Mouse (Mus musculus) left cerebral cortex, postnatal 25 days (tissue): ENCODE data around the gene Atg14. TPM values are rescaled to one million over a fixed set of nuclear protein-coding genes. Genes with fewer than 3 reads are reported as not detected.
"Not testable (repeated sequence)": the region's sequence is repeated elsewhere in the genome, so short reads cannot be mapped to it uniquely, and the experiment has no call there.

Source experiments
- DNase-seq, 2 experiments: peaks; one replicate each; pipeline ENCODE4 v3.0.0; 2022; ENCODE audit warnings: low spot score in 2 of 2, mixed read lengths in 1 of 2
- intact Hi-C: fragments of 180-260 bp; cut with DNase I; formaldehyde crosslinking; loops from one replicate; pipeline ENCODE4 v1.15.1; 2025
- total RNA-seq, 2 experiments: library from RNA; stranded (reverse); gene quantifications; 2 replicates each; pipeline ENCODE4 v1.2.3; 2021

Gene Atg14
- total RNA-seq = 10 to 100 TPM; 19.4 to 19.8 TPM

DNA sequence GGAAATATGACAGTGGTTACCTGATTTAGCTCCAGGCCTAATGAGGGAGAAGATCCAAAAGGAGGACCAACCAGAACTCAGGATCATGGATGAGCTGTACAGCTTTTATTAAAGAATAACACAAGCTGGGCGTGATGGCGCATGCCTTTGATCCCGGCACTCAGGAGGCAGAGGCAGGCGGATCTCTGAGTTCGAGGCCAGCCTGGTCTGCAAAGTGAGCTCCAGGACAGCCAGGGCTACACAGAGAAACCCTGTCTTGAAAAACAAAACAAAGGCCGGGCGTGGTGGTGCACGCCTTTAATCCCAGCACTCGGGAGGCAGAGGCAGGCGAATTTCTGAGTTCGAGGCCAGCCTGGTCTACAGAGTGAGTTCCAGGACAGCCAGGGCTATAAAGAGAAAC is at the start of gene Atg14:
TSS of gene Atg14 (minus strand) at position 101 of the 400 bp plus-strand sequence.
- intact Hi-C loops, DNase-seq: not testable (repeated sequence)

DNA sequence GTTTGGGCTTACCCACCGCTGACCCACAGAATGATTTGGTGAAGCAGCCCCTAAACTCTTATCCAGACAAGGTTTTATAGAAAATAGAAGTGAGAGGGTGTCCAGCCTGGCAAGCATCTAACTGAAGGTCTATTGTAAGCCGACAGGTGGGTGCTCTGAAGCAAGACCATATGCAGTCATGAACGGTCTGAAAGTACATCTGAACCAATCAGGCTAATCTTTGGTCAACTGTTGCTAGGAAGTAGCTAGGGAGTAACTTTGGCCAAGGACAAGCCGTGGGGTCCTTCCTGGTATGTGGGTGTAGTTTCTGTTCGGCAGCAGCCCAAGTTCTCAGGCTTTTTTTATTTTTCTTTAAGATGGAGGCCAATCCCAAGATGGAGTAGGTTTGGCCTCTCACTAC is 48.4 kb upstream of the Atg14 start:
- DNase-seq = no peak
- intact Hi-C loops = no loop called here

DNA sequence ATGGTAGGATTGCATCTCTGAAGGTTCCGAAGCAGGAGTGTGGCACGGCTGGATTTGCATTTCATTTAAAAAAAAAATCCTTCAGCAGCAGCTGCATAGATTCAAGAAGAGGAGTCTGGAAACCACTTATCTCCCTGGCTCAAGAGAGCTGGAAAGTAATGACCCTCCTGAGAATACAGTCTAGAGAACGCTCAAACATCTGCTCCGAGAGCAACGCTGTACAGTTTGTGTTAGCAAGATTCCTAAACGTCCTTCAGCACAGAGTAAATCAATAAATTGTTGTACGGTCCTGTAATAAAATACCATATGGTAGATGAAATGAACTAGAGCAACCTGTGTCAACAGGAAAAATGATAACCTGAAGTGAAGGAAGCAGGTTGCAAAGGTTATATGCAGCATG is 42.8 kb upstream of the Atg14 start:
- intact Hi-C loops = no loop called here

DNA sequence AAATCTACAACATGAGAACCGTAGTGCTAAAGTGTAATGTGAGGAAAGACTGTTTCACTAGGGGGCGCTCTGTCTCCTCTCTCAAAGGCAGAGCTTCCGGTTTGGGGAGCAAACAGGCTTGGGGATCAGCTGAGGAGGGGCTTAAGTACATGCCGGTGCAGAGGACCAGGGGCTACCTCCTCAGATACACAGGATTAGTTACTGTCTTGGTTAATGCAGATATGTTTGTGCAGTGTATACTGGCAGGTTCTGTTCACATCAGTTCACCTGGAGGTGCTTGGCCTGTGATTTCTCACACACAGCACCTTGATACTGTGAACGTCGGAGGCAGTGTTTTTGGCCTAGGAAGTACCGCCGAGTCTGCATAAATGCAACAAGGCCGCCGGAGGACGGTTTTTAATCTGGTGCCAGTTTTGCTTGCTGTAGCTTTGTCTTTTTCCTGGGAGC is 27.5 kb upstream of the Atg14 start:
- intact Hi-C loops = loop anchor here (5.0 kb wide), 2 partner anchors 49 to 104 kb away; partner anchors contain the start of gene Ktn1
- DNase-seq = peak; percentile 68 to 81

More for the DNA sequence above, 42.8 kb upstream of the Atg14 start:
- DNase-seq = no peak

DNA sequence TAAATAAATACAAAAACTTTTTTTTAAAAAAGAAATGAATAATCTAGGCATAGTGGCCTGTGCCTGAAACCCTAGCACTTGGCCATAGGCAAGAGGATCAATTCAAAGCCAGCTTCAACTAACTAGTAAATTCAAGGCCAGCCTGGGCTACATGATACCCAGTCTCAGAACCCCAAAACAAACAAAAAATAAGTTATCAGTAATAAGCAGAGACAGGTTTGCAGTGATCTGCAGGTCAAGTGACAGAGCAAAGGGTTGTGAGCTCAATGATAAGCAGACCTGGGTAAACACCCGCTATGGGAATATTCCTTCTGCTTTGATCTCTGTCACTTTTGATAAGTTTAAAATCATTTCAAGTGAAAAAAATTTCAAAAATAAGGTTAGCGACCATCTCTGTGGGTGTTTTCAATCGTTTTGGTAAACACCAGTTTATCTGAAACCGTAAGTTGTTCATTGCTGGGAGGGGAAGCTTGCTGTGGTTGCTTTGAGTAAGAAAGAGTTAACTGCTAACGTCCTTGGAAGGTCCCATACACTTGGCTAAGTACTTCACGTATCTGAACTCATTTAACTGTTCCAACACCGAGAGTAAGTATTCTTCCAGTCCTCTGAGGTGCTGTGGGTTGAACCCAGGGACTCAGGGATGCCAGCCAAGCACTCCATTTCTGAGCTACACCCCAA is 24.1 kb upstream of the Atg14 start:
- intact Hi-C loops = loop anchor here (5.0 kb wide), 2 partner anchors 53 to 108 kb away; partner anchors contain the start of gene Ktn1
- no peak for DNase-seq

DNA sequence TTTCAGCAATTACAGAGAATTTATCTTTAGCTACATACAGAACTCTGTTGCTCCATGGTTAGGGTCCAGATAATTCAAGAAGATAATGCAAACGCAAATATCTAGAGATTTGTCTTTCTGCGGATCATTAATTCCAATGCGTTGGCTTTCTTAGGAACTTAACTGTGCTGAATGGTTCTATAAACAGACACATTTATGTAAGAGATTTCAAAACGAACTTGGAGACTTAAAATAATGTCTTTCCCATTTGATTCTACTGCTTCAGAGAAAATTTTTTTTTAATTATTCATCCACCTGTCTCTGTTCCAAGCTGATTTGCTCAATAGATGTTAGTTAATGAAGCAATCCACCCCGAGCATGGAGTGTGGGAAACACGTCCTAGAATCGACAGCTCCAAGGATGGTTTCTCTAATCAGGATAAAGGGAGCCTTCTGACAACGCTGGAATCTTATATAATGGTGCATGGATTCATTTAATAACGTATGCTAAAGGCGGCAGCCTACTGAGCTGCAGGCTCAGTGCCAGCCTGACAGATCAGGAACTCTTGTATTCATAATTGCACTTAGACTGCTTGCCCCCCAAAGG is 20.0 kb upstream of the Atg14 start:
- intact Hi-C loops = no loop called here
- peak; percentile 22 to 40 for DNase-seq

DNA sequence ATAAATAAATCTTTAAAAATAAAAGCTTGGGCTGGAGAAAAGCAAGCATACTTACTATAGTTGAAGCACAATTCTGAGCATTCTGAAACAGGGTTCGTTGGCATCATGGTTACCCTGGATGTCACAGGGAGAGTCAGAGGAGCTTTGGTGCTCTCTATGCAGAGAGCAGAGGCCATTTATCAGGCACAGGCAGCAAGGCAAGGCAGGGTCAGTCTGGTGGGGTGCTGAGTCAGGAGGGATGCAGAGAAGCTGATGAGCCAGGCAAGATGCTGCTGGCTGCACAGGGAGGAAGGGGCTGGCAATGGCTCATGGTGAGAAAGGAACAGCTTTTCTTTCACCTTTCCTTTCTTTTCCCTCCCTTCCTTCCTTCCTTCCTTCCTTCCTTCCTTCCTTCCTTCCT is 19.0 kb upstream of the Atg14 start:
- DNase-seq = no peak
- intact Hi-C loops = no loop called here

DNA sequence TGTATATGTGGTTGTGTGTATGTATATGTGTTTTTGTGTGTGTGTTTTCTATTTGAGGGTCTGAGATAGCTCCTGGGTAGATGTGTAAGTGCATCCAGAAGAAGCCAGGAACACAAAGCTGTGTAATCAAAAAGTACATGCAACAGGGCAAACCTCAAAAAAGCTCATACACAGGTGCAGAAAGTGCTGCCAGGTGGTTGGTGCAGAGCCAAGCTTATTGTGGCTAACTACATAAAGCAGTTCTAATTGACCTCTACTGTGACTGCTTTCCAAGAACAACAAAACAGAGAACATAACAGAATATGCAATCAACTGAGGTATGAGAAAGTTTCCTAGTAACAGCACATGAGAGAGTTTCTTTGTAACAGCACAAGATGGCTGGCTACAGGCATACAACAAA is 13.9 kb upstream of the Atg14 start:
- DNase-seq = no peak
- intact Hi-C loops = loop anchor here (5.0 kb wide), 1 partner anchor 103 kb away; no protein-coding TSS in a partner anchor

DNA sequence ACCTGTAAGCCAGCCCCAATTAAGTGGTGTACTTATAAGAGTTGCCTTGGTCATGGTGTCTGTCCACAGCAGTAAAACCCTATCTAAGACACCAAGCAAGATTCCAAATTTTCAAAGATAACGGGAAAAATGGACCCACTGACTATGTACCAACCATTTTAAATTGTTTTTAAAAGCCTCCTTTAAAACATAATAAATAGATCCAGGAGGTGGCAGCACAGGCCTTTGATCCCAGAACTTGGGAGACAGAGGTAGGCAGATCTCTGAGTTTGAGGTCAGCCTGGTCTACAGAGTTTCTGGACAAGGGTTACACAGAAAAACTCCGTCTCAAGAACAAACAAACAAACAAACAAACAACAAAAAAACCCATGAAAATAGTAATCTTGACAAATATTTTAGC is 11.2 kb upstream of the Atg14 start:
- peak in 1 of 2 experiments; percentile 16 for DNase-seq
- intact Hi-C loops = loop anchor here (2.0 to 5.0 kb wide), 2 partner anchors 106 to 785 kb away; no protein-coding TSS in a partner anchor

DNA sequence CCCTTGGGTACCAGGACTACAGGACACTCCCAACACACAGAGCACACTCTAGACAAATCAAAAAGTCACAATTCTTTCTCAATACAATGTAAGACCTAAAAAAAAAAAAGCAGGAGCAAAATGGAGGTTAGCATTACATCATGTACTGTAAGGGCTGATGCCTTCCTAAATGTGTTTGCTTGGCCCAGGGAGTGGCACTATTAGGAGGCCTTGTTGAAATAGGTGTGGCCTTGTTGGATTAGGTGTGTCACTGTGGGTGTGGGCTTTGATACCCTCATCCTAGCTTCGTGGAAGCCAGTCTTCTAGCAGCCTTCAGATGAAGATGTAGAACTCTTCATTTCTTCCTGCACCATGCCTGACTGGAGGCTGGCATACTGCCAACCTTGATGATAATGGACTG is 10.8 kb upstream of the Atg14 start:
- intact Hi-C loops = loop anchor here (2.0 to 5.0 kb wide), 2 partner anchors 106 to 786 kb away; no protein-coding TSS in a partner anchor
- DNase-seq = no peak

DNA sequence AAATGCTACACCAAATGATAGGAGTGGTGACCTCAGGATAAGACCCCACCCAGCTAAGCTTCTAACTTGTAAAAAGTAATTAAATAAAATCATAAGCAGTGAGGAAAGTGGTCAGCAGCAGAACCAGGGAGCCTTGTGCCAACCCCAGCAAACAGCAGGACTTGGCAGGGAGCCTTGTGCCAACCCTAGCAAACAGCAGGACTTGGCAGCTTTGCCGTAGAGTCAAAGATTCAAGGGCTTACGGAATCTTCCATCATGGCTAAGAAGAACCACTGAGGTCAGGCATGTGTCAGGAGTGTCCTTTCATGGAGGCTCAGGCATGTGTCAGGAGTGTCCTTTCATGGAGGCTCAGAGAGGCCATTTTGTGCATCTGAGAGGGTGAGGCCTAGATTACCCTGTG is 7.6 kb upstream of the Atg14 start:
- DNase-seq = no peak
- intact Hi-C loops = no loop called here

DNA sequence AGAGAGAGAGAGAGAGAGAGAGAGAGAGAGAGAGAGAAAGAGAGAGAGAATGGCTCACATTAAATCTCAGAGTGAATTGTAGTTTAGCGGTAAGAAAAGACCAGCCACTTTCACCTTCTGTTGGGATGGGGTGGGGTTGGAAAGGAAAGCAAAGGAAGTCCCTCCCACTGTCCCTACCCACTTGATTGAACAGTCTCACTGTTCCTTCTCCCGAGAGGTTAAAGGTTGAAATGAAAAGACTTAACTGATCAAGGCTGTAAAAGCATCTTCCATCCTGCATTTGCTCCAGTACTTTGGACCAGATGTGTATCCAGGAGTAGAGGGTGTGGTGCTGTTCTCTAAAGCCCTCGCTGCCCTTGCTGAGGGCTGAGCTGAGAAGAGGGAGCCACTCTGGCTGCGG is 6.2 kb upstream of the Atg14 start:
- intact Hi-C loops = no loop called here
- DNase-seq = no peak

DNA sequence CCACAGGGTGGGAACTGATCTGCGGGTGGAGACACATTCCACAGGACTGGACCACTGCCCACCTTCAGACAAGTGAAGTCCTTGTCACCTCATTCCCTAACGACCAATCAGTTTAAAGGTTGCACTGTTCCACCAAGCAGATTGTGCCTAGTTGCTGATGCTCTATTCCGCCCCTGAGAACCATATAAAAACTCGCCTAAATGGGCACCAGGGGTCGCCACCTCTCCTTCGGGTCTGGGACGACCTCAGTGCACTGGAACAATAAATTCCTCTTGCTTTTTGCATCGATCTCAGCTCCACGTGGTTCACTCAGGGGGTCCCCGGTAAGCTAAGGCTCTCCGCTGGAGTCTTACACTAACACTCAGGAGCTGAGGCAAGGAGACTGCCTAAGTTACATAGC is 4.3 kb upstream of the Atg14 start:
- no peak for DNase-seq
- intact Hi-C loops = no loop called here

DNA sequence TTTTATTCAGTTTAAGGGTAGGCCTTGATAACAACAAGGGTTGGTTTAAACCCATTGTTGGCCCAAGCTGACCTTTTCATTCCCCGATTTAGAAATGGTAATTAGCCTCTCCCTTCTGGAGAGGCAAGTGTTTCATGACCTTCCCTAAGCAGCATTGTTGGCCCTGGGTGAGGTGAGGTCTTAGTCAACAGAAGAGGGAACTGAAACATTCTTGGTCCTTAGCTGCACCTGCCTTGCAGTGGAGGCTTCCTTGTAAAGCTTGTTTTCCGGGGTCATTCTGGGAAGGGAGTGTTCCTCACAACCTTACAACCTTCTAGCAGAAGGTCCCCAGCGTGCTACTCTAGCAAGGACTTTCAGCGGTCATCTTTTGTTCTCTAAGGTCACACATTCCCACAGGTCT is 2.3 kb upstream of the Atg14 start:
- no peak for DNase-seq

DNA sequence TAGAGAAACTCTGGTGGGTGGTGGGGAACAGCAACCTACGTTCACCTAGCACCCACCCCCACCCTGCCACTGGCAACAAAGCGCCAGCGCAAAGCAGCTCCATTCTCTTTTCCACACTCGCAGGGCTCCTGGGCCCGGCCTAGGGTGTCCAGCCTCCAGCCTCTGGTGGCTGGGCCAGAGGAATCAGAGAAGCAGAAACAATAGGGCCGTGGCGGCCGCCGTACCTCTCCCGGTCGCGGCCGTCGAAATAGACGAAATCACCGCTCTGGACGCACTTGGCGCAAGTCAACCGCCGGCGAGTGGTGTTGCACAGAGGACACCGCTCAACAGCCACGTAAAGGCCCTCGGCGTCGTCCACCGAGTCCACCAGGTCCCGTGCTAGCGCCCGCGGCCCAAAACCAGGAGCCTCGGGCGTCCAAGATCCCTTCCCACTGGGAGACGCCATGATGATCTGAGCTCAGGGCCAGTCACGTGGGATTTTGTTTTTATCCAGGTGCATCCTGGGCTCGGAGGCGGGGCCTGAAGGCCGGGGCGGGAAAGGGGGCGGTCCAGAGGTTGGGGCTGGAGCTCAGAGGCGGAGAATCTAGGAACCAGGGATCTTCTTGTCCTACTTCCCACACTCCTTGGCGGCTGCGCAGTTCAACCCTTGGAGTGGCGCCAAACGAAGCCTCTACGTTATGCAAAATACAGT is 2.3 kb downstream of the Atg14 start:
- intact Hi-C loops = no loop called here

More for the DNA sequence above, 2.3 kb upstream of the Atg14 start:
- intact Hi-C loops = no loop called here

DNA sequence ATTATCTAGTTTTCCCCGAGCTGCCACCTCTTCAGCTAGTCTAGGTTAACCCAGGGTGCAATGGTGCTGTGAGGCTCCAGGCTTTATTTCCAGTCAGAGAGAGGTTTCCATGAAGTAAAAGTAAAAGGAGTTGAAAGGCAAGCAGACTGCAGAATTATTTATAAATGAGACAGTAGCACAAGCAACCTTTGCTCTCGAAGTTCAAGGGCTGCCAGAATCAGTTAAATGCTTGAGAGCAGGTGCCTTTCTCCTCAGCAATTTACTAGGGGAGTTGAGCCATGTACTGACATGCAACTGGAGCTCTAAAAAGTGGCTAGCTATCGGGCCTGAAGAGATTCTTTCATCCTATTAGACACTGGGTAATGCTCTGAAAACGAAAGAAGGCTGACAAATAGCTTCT is 7.3 kb downstream of the Atg14 start:
- no peak for DNase-seq
- intact Hi-C loops = no loop called here

More for the DNA sequence above, 2.3 kb downstream of the Atg14 start:
- DNase-seq = peak; percentile 93 to 98

DNA sequence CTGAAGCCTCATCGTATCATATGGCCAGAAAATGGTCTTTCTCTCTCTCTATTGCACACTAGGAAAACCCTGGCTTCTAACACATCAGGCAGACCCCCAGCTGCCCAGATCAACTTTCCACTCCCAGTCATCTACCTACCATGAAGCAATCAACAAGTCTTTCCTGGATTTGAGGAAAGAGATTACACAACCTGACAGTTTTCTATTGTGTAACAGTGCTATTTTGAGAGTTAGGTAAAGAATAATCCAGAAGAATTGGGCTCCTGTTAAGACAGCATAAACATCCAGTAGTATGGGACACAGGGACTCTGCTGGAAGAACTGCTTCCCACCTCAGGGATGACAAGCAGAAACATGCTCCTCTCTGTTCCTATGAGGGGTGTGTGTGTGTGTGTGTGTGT is 7.9 kb downstream of the Atg14 start:
- intact Hi-C loops = no loop called here
- no peak for DNase-seq

DNA sequence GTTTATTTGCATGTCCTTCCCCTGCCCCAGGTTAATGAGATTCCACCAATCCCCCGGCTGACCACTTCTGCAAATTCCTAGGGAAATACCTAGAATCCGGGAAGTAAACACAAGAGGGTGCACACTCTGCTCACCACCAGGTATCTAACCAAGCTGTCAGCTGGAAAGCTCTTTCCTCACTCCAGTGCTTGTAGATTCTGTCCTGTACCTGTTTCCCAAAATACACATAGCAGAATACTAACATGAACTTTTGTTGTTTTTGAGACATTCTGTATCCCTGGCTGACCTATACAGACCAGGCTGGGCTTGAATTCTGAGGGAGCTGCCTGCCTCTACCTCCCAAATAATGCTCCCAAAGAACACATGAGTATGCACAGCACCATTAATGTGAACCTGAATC is 9.7 kb downstream of the Atg14 start:
- no peak for DNase-seq
- intact Hi-C loops = no loop called here

DNA sequence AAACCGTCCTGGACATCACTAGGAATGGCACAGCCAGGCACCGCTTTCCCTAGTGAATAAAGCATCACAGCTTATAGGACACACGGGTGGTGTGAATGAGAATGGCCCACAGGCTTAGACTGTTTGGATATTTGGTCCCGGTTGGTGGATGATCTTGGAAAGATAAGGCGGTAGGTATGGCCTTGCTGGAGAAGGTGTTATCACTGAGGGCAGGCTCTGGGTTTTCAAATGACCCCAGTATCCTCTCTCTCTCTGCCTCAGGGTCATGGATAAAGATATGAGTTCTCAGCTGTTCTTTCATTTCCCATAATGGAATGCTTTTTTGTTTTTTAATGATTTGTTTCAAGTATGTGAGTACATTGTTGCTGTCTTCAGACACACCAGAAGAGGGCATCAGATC is 15.2 kb downstream of the Atg14 start:
- intact Hi-C loops = no loop called here

DNA sequence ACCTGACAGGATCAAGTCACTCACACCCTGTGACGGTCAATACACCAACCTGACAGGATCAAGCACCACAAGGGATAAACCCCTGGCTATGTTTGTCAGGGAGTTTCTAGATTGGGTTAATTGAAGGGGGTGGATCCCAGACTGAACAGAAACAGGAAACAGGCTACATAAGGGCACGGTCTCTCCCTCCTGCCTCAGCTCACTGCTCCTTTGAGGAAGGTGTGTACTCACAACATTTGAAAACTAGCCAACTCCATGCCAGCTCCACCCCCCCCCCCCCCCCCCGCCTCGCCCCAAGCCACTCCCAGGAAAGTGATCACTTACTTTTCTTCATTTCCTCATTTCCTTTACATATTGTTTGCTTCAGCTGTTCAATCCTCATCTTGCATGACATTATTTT is 16.2 kb downstream of the Atg14 start:
- no peak for DNase-seq
- intact Hi-C loops = no loop called here

More for the DNA sequence above, 15.2 kb downstream of the Atg14 start:
- DNase-seq = no peak

DNA sequence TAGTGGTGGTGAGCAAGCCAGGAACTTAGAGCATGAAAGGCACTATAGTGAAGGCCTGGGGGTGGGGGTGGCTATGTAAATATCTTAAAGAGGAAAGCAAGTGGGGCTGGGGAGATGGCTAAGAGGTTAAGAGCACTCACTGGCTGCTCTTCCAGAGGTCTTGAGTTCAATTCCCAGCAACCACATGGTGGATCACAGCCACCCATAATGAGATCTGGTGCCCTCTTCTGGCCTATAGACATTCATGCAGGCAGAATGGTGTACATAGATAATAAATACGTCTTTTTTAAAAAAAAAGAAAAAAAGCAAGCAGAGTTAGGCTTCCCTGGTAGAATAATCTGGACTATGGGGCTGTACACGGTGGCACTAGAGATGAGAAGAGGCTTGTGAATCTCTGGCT is 17.1 kb downstream of the Atg14 start:
- intact Hi-C loops = no loop called here
- DNase-seq = no peak
